Mouse (Mus musculus): Measurements from ENCODE around the gene Resp18.

Resp18 gene

GRCm38 (mm10) chr1:75277195-75278188 lies 723 bp downstream of the Resp18 start:
- DNase-seq (ENCODE audit: low read depth, low spot score): no peak

- DNase-seq (ENCODE audit: low read depth, low spot score): peak; percentile 17
Observed at GRCm38 (mm10) chr1:75264091-75264880, 13.9 kb downstream of the Resp18 start, which contains the start of gene Ptprn. Ptprn (minus strand) TSS chr1:75264502.

- DNase-seq (ENCODE audit: low read depth, low spot score): peak; percentile 37
Observed at GRCm38 (mm10) chr1:75262969-75263951, 15.0 kb downstream of the Resp18 start.

- no peak for DNase-seq (ENCODE audit: low read depth, low spot score)
Observed at GRCm38 (mm10) chr1:75261278-75261677, 16.9 kb downstream of the Resp18 start.

- DNase-seq (ENCODE audit: low read depth, low spot score): no peak
Observed at GRCm38 (mm10) chr1:75255516-75256046, 22.6 kb downstream of the Resp18 start.

GRCm38 (mm10) chr1:75254625-75255013 lies 23.6 kb downstream of the Resp18 start:
- no peak for DNase-seq (ENCODE audit: low read depth, low spot score)

GRCm38 (mm10) chr1:75253849-75254624 lies 24.2 kb downstream of the Resp18 start:
- peak; percentile 70 for DNase-seq (ENCODE audit: low read depth, low spot score)

- no peak for DNase-seq (ENCODE audit: low read depth, low spot score)
Observed at GRCm38 (mm10) chr1:75253029-75253428, 25.2 kb downstream of the Resp18 start.

- DNase-seq (ENCODE audit: low read depth, low spot score): no peak
Observed at GRCm38 (mm10) chr1:75252308-75252707, 25.9 kb downstream of the Resp18 start.

GRCm38 (mm10) chr1:75251112-75251970 lies 26.9 kb downstream of the Resp18 start:
- DNase-seq (ENCODE audit: low read depth, low spot score): peak; percentile 70

GRCm38 (mm10) chr1:75250498-75250897 lies 27.7 kb downstream of the Resp18 start:
- no peak for DNase-seq (ENCODE audit: low read depth, low spot score)

- DNase-seq (ENCODE audit: low read depth, low spot score): no peak
Observed at GRCm38 (mm10) chr1:75248041-75248772, 30.0 kb downstream of the Resp18 start.

- DNase-seq (ENCODE audit: low read depth, low spot score): no peak
Observed at GRCm38 (mm10) chr1:75247071-75247930, 30.9 kb downstream of the Resp18 start.

GRCm38 (mm10) chr1:75244836-75245235 lies 33.4 kb downstream of the Resp18 start:
- peak; percentile 69 for DNase-seq (ENCODE audit: low read depth, low spot score)

- no peak for DNase-seq (ENCODE audit: low read depth, low spot score)
Observed at GRCm38 (mm10) chr1:75244175-75244826, 33.9 kb downstream of the Resp18 start.

GRCm38 (mm10) chr1:75243411-75243810 lies 34.8 kb downstream of the Resp18 start:
- no peak for DNase-seq (ENCODE audit: low read depth, low spot score)

GRCm38 (mm10) chr1:75239591-75239990 lies 38.6 kb downstream of the Resp18 start:
- no peak for DNase-seq (ENCODE audit: low read depth, low spot score)

Measured in retina, postnatal 7 days (tissue).